Mouse (Mus musculus) sigmoid colon, adult 10 weeks (tissue): ENCODE measurements around the gene Pold3. TPM values are rescaled to one million over a fixed set of nuclear protein-coding genes. Genes with fewer than 3 reads are reported as not detected.

Experiments
- polyA plus RNA-seq: library from polyadenylated mRNA; stranded (reverse); fragments of 350-450 nt; fragmentation: Illumina TruSeq; extraction: RNeasy Lipid Tissue Mini Kit (QIAGEN cat#74804); gene quantifications from one replicate; pipeline ENCODE4 v1.2.3, GENCODE M21; 2014; ENCODE audit warnings: low read depth, low replicate concordance

The Pold3 gene
- polyA plus RNA-seq: 43.0 TPM

DNA sequence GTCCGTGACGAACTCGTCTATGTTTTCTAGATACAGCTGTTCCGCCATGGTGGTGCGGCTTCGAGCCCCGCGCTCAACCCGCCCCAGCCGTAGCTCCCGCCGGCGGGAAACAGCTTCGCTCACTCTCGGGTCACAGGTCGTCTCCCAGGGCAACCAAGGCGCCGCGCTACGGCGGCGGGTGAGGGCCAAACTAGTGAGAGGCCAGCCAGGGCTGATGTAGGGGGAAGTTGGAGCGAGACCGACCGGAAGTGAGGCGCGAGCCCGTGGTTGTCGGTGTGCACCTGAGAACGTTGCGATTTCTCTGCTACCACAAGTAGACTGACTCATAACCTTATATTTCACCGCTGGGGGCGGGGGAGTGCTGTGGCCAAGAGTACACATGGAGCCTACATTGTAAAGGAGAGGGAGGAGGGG, at the start of gene Pold3:
Gene Pold3 (minus strand): TSS at position 190 of the 414 bp plus-strand sequence.

DNA sequence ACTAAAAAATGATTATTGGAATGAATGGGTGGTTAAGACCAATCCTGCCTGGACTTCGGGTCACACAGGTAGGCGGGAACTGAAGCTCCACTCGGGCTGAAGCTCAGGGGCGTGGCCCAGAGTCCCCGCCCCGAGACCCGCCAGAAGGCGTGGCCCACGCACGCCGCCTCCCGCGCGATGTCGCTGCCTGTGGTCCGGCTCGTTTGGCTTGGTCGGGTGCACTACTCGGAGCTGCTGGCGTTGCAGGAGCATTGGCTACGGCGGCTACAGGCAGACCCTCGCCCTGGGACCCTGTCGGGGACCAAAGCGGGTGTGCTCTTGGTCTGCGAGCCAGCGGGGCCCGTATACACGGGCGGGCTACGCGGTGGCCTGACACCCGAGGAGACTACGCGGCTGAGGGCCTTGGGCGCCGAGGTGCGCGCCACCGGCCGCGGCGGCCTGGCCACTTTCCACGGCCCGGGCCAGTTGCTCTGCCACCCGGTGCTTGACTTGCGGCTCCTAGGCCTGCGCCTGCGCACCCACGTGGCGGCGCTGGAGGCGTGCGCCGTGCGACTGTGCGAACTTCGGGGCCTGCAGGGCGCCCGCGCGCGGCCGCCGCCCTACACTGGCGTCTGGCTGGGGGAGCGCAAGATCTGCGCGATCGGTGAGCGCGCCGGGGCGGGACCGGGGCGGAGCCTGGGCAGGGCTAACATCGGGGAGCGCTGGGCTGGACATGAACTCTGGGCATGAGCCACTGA, 37.9 kb upstream of the Pold3 start, which contains the start of gene Lipt2:
Gene Lipt2 (plus strand): TSS at position 173 of the 737 bp plus-strand sequence.

Other genes starting within 250 kb of the Pold3 start
- gene Rnf169, start 141.1 kb downstream of the Pold3 start, polyA plus RNA-seq: 10.3 TPM
- gene Chrdl2, start 115.4 kb downstream of the Pold3 start, polyA plus RNA-seq: 0.54 TPM
- 19.9 TPM for gene Lipt2, start 37.7 kb upstream of the Pold3 start, polyA plus RNA-seq
- gene Kcne3, start 54.9 kb upstream of the Pold3 start, polyA plus RNA-seq: 422 TPM
- 24.8 TPM for gene Pgm2l1, start 105.8 kb upstream of the Pold3 start, polyA plus RNA-seq
- 1.6 TPM for gene P4ha3, start 164.0 kb upstream of the Pold3 start, polyA plus RNA-seq